Mouse (Mus musculus) CH12.LX (cell line): Measurements from ENCODE around the gene Rbm14. TPM values are rescaled to one million over a fixed set of nuclear protein-coding genes. Genes with fewer than 3 reads are reported as not detected.

ENCODE experiments used
- DNase-seq: peaks from one replicate; pipeline ENCODE4 v3.0.0-alpha.2; 2013; ENCODE audit errors: extremely low read depth
- H3K27ac ChIP-seq: 2 replicates; pipeline ENCODE4 v1.5.1; 2012; ENCODE audit warnings: low read depth, mild to moderate bottlenecking, control low read depth, moderate library complexity; ENCODE audit not compliant: insufficient read depth
- H3K27me3 ChIP-seq: replicated peaks from 2 replicates; pipeline ENCODE3; 2012; ENCODE audit warnings: inconsistent platforms
- H3K36me3 ChIP-seq, 2 experiments: replicated peaks in 1 of 2; 2 replicates each; pipeline versions ENCODE3 to v1.6.1; 2012; ENCODE audit warnings: inconsistent platforms in 1 of 2, low read length in 1 of 2, mild to moderate bottlenecking in 1 of 2, mixed read lengths in 1 of 2, moderate library complexity in 1 of 2; ENCODE audit not compliant: control insufficient read depth in 1 of 2, insufficient read depth in 1 of 2
- H3K4me1 ChIP-seq, 2 experiments: 2 replicates each; pipeline ENCODE4 v1.6.1; 2012; ENCODE audit warnings: inconsistent platforms in 1 of 2, moderate library complexity in 1 of 2; ENCODE audit not compliant: insufficient read depth in 2 of 2, control insufficient read depth in 1 of 2
- H3K4me2 ChIP-seq: 2 replicates; pipeline ENCODE4 v1.6.1; 2012; ENCODE audit warnings: low read depth, mild to moderate bottlenecking, control low read depth; ENCODE audit not compliant: poor library complexity, insufficient read depth, severe bottlenecking
- H3K4me3 ChIP-seq, 3 experiments: fragments of 150-350 bp in 1 of 3; sonication (generic) in 1 of 3; replicated peaks in 1 of 3; 2 replicates each; pipeline versions ENCODE3 to v1.5.1; 2011 to 2012; ENCODE audit warnings: low read depth in 2 of 3, low read length in 2 of 3, mild to moderate bottlenecking in 2 of 3, moderate library complexity in 2 of 3, control low read depth in 1 of 3, improper control_type of control experiment in 1 of 3, inconsistent platforms in 1 of 3, mixed read lengths in 1 of 3; ENCODE audit not compliant: poor library complexity in 1 of 3
- H3K79me2 ChIP-seq: replicated peaks from 2 replicates; pipeline ENCODE4 v1.6.1; 2012; ENCODE audit warnings: mild to moderate bottlenecking, moderate library complexity; ENCODE audit not compliant: control insufficient read depth, poor library complexity, insufficient read depth, severe bottlenecking; ENCODE audit errors: extremely low read depth
- H3K9ac ChIP-seq: 2 replicates; pipeline ENCODE4 v1.6.1; 2012; ENCODE audit warnings: low read depth, mild to moderate bottlenecking, control low read depth, moderate library complexity; ENCODE audit not compliant: insufficient read depth
- H3K9me3 ChIP-seq: replicated peaks from 2 replicates; pipeline ENCODE3; 2012; ENCODE audit warnings: low read length, inconsistent platforms, mixed read lengths
- BHLHE40 ChIP-seq: IDR thresholded peaks from 2 replicates; pipeline ENCODE4 v1.6.1; 2011; ENCODE audit warnings: mild to moderate bottlenecking, low read depth, low read length, improper control_type of control experiment
- CHD1 ChIP-seq: IDR thresholded peaks from 2 replicates; pipeline ENCODE4 v1.6.1; 2012; ENCODE audit warnings: low read depth, low read length, improper control_type of control experiment, inconsistent platforms
- CHD2 ChIP-seq: IDR thresholded peaks from 2 replicates; pipeline ENCODE4 v1.6.1; 2011; ENCODE audit warnings: low read length, improper control_type of control experiment
- CTCF ChIP-seq, 2 experiments: IDR thresholded peaks in 1 of 2; conservative IDR thresholded peaks in 1 of 2; 2 replicates each; pipeline ENCODE4 v1.5.1; 2011 to 2012; ENCODE audit warnings: low read depth in 2 of 2, low read length in 2 of 2, improper control_type of control experiment in 1 of 2, inconsistent platforms in 1 of 2, mild to moderate bottlenecking in 1 of 2, moderate library complexity in 1 of 2
- ELF1 ChIP-seq: IDR thresholded peaks from 2 replicates; pipeline ENCODE4 v1.6.1; 2014; ENCODE audit warnings: low read depth, mild to moderate bottlenecking, inconsistent platforms, low read length, improper control_type of control experiment
- EP300 ChIP-seq: IDR thresholded peaks from 2 replicates; pipeline ENCODE4 v1.6.1; 2011; ENCODE audit warnings: low read length, improper control_type of control experiment
- GABPA ChIP-seq: IDR thresholded peaks from 2 replicates; pipeline ENCODE4 v1.6.1; 2012; ENCODE audit warnings: low read depth, low read length, improper control_type of control experiment, inconsistent platforms; ENCODE audit not compliant: insufficient replicate concordance
- KAT2A ChIP-seq: IDR thresholded peaks from 2 replicates; pipeline ENCODE4 v1.6.1; 2012; ENCODE audit warnings: low read length, improper control_type of control experiment, inconsistent platforms; ENCODE audit not compliant: insufficient replicate concordance
- MAFK ChIP-seq: IDR thresholded peaks from 2 replicates; pipeline ENCODE4 v1.6.1; 2011; ENCODE audit warnings: low read length, improper control_type of control experiment; ENCODE audit not compliant: insufficient replicate concordance
- MAX ChIP-seq: IDR thresholded peaks from 2 replicates; pipeline ENCODE4 v1.6.1; 2011; ENCODE audit warnings: low read length, improper control_type of control experiment
- MAZ ChIP-seq: IDR thresholded peaks from 2 replicates; pipeline ENCODE4 v1.6.1; 2012; ENCODE audit warnings: low read depth, mild to moderate bottlenecking, inconsistent platforms, low read length, improper control_type of control experiment, moderate library complexity
- MXI1 ChIP-seq: IDR thresholded peaks from 2 replicates; pipeline ENCODE4 v1.6.1; 2011; ENCODE audit warnings: mild to moderate bottlenecking, low read depth, low read length, improper control_type of control experiment
- NELFE ChIP-seq: IDR thresholded peaks from 2 replicates; pipeline ENCODE4 v1.6.1; 2011; ENCODE audit warnings: low read depth, low read length, improper control_type of control experiment
- PAX5 ChIP-seq: IDR thresholded peaks from 2 replicates; pipeline ENCODE4 v1.6.1; 2012; ENCODE audit warnings: low read length, inconsistent platforms, mixed read lengths
- POLR2A ChIP-seq: IDR thresholded peaks from 2 replicates; pipeline ENCODE4 v1.6.1; 2011; ENCODE audit warnings: low read depth, mild to moderate bottlenecking, improper control_type of control experiment, low read length
- RAD21 ChIP-seq: IDR thresholded peaks from 2 replicates; pipeline ENCODE4 v1.6.1; 2011; ENCODE audit warnings: low read depth, mild to moderate bottlenecking, low read length, improper control_type of control experiment, moderate library complexity
- SIN3A ChIP-seq: IDR thresholded peaks from 2 replicates; pipeline ENCODE4 v1.6.1; 2012; ENCODE audit warnings: low read length, improper control_type of control experiment, inconsistent platforms
- SMC3 ChIP-seq: IDR thresholded peaks from 2 replicates; pipeline ENCODE4 v1.6.1; 2011; ENCODE audit warnings: low read depth, low read length, improper control_type of control experiment
- UBTF ChIP-seq: IDR thresholded peaks from 2 replicates; pipeline ENCODE4 v1.6.1; 2012; ENCODE audit warnings: low read depth, mild to moderate bottlenecking, inconsistent platforms, low read length, improper control_type of control experiment, moderate library complexity
- USF2 ChIP-seq: conservative IDR thresholded peaks from 2 replicates; pipeline ENCODE4 v1.6.1; 2011; ENCODE audit warnings: low read depth, low read length, improper control_type of control experiment
- ZC3H11A ChIP-seq: IDR thresholded peaks from 2 replicates; pipeline ENCODE4 v1.6.1; 2012; ENCODE audit warnings: low read depth, mild to moderate bottlenecking, inconsistent platforms, low read length, improper control_type of control experiment
- ZNF384 ChIP-seq: IDR thresholded peaks from 2 replicates; pipeline ENCODE4 v1.6.1; 2012; ENCODE audit warnings: low read depth, low read length, improper control_type of control experiment, inconsistent platforms
- dilution Hi-C: fragments of 300-500 bp; cut with MboI; formaldehyde crosslinking; loops from 2 replicates; pipeline ENCODE4 v1.14.3; 2020; ENCODE audit warnings: low sequenced_read_pairs; ENCODE audit not compliant: extremely low pct_unique_long_range_greater_than_20kb, extremely low pct_ligation_motif_present
- in situ Hi-C: fragments of 300-500 bp; cut with MboI; formaldehyde crosslinking; loops from 3 replicates; pipeline ENCODE4 v1.14.3; 2019; ENCODE audit warnings: low sequenced_read_pairs, low pct_ligation_motif_present, low pct_unique_long_range_greater_than_20kb, mixed read lengths
- polyA plus RNA-seq: library from polyadenylated mRNA; unstranded; fragments of >175 nt; gene quantifications from 2 replicates; pipeline ENCODE4 v1.2.1, GENCODE M21; 2012; ENCODE audit warnings: low read depth; ENCODE audit not compliant: insufficient read length
- total RNA-seq, 2 experiments: library from RNA; depleted of rRNA; stranded (reverse); fragments of 300-350 nt in 1 of 2; fragments of >200 nt in 1 of 2; gene quantifications; 2 replicates each; pipeline ENCODE4 v1.2.3; 2012 to 2014

Rbm14 gene
- total and polyA plus RNA-seq, 3 experiments = 19.1 to 59.1 (median 47.1) TPM

- Histone ChIP-seq H3K4me2 (no peak overlapping the region), H3K4me3 (no peak overlapping the region)
- DNase-seq = no peak
Measured at GRCm38 (mm10) chr19:4859081-4859480, 47.6 kb upstream of the Rbm14 start.

GRCm38 (mm10) chr19:4855951-4856350 is 44.5 kb upstream of the Rbm14 start:
- Histone ChIP-seq H3K27me3 (peaks cover 56% of the 10 kb centered on the region), H3K27ac (no peak overlapping the region), H3K4me1 (no peaks in the 10 kb centered on the region), H3K79me2 (no peaks in the 10 kb centered on the region), H3K9me3 (no peaks in the 10 kb centered on the region), H3K9ac (no peak overlapping the region), H3K4me2 (no peak overlapping the region), H3K36me3 (no peaks in the 10 kb centered on the region), H3K4me3 (no peak overlapping the region)
- TF ChIP-seq MAX (no peak), CTCF (conservative IDR thresholded peaks at IDR 0.05 in 1 of 2, IDR thresholded peaks at IDR 0.05 in 1 of 2; ENCODE audit: low read depth in 2 of 2, low read length in 2 of 2) (no peak), UBTF (no peak), NELFE (no peak), MXI1 (no peak), ZC3H11A (no peak), ZNF384 (no peak), RAD21 (no peak), GABPA (no peak), MAFK (no peak), USF2 (no peak), EP300 (no peak), SMC3 (no peak), PAX5 (no peak), CHD1 (no peak), POLR2A (no peak), BHLHE40 (no peak), MAZ (no peak), ELF1 (no peak), CHD2 (no peak)
- in situ Hi-C loops (loop anchor here (25.0 kb wide), 2 partner anchors 219 to 369 kb away; partner anchors contain the start of genes 2010003K11Rik, Rce1 and Syt12), dilution Hi-C loops (no loop called here)
- DNase-seq = no peak

More at GRCm38 (mm10) chr19:4859081-4859480, 47.6 kb upstream of the Rbm14 start:
- H3K79me2 ChIP-seq = no peaks in the 10 kb centered on the region
- no peaks in the 10 kb centered on the region for H3K4me1 ChIP-seq
- peaks cover 81% of the 10 kb centered on the region for H3K27me3 ChIP-seq
- no peak overlapping the region for H3K27ac ChIP-seq
- H3K36me3 ChIP-seq = no peaks in the 10 kb centered on the region
- dilution Hi-C loops = no loop called here
- in situ Hi-C loops = loop anchor here (25.0 kb wide), 2 partner anchors 222 to 372 kb away; partner anchors contain the start of genes 2010003K11Rik, Rce1 and Syt12
- TF ChIP-seq USF2 = no peak
- TF ChIP-seq SIN3A = no peak
- TF ChIP-seq KAT2A = no peak
- no peak overlapping the region for H3K9ac ChIP-seq
- no peaks in the 10 kb centered on the region for H3K9me3 ChIP-seq
